Mouse (Mus musculus) neural tube, embryonic 11.5 days (tissue): ENCODE data around the gene Mybpc2. TPM values are rescaled to one million over a fixed set of nuclear protein-coding genes. Genes with fewer than 3 reads are reported as not detected.

Experiments used
- ATAC-seq: fragments of 200-750 bp; cut with Nextera tagmentation; 2 replicates; pipeline ENCODE4 v1.8.0; 2017; ENCODE audit warnings: moderate number of reproducible peaks, mild to moderate bottlenecking, moderate TSS enrichment, moderate library complexity; ENCODE audit not compliant: insufficient read depth, low FRiP score, low TSS enrichment
- DNase-seq: peaks from one replicate; pipeline ENCODE4 v3.0.0-alpha.2; 2015; ENCODE audit warnings: low spot score
- H3K27ac ChIP-seq: fragments of 300-500 bp; sonication (generic); 2 replicates; pipeline ENCODE4 v1.5.1; 2014; ENCODE audit warnings: low read depth, mild to moderate bottlenecking, low read length
- H3K27me3 ChIP-seq: fragments of 300-500 bp; sonication (generic); 2 replicates; pipeline ENCODE4 v1.6.1; 2014; ENCODE audit warnings: mild to moderate bottlenecking, low read length, mixed read lengths; ENCODE audit not compliant: control insufficient read depth, insufficient read depth
- H3K36me3 ChIP-seq: fragments of 300-500 bp; sonication (generic); 2 replicates; pipeline ENCODE4 v1.6.1; 2014; ENCODE audit warnings: mild to moderate bottlenecking, low read length, moderate library complexity, mixed read lengths; ENCODE audit not compliant: control insufficient read depth, insufficient read depth
- H3K4me1 ChIP-seq: fragments of 300-500 bp; sonication (generic); 2 replicates; pipeline ENCODE4 v1.6.1; 2014; ENCODE audit warnings: low read length, mixed read lengths; ENCODE audit not compliant: control insufficient read depth, insufficient read depth
- H3K4me2 ChIP-seq: fragments of 300-500 bp; sonication (generic); 2 replicates; pipeline ENCODE4 v1.6.1; 2014; ENCODE audit warnings: low read depth, mild to moderate bottlenecking, moderate library complexity
- H3K4me3 ChIP-seq: fragments of 300-500 bp; sonication (generic); 2 replicates; pipeline ENCODE4 v1.5.1; 2014; ENCODE audit warnings: low read depth, low read length
- H3K9ac ChIP-seq: fragments of 300-500 bp; sonication (generic); 2 replicates; pipeline ENCODE4 v1.6.1; 2014; ENCODE audit warnings: mild to moderate bottlenecking, low read length
- H3K9me3 ChIP-seq: fragments of 300-500 bp; sonication (generic); 2 replicates; pipeline ENCODE4 v1.6.1; 2016; ENCODE audit warnings: low read length; ENCODE audit not compliant: control insufficient read depth
- WGBS: fragments of 180-500 bp; shearing (Covaris S2); extraction: QIAGEN DNeasy Blood & Tissue Kit; methylation state at CpG from one replicate; pipeline ENCODE4 v1.1.7; 2014; 5-methylcytosine and 5-hydroxymethylcytosine counted together
- microRNA-seq: library from miRNA; unstranded; fragments of <30 nt; microRNA quantifications from one replicate; pipeline ENCODE4, GENCODE M21; 2016
- polyA plus RNA-seq: library from polyadenylated mRNA; unstranded; fragments of >200 nt; fragmentation: Nextera tagmentation; extraction: Ambion mirVana; gene quantifications from 2 replicates; pipeline ENCODE4 v1.2.1, GENCODE M21; 2014

Gene Mybpc2
- polyA plus RNA-seq, 1 experiment from 2014 or later = not detected

- Histone ChIP-seq H3K9me3 (no peaks in the 10 kb centered on the region), H3K36me3 (peaks cover 12% of the 10 kb centered on the region), H3K9ac (no peak overlapping the region), H3K4me3 (no peak overlapping the region), H3K27ac (no peak overlapping the region), H3K4me1 (peaks cover 6% of the 10 kb centered on the region; the same call in 1 of the 2 replicates), H3K27me3 (peaks cover 47% of the 10 kb centered on the region), H3K4me2 (no peak overlapping the region)
- DNase-seq (no peak), ATAC-seq (no peak)
- 54% methylated on average over 57 of the region's 57 CpGs for WGBS
Measured at GRCm38 (mm10) chr7:44461503-44462217, 62.8 kb downstream of the Mybpc2 start.

- DNase-seq = no peak
- Histone ChIP-seq H3K36me3 (peaks cover 12% of the 10 kb centered on the region), H3K27ac (no peak overlapping the region), H3K9me3 (no peaks in the 10 kb centered on the region), H3K27me3 (peaks cover 47% of the 10 kb centered on the region), H3K9ac (no peak overlapping the region), H3K4me1 (peaks cover 6% of the 10 kb centered on the region; the same call in 1 of the 2 replicates), H3K4me3 (no peak overlapping the region), H3K4me2 (no peak overlapping the region)
- no peak for ATAC-seq
- WGBS = 73% methylated on average over 31 of the region's 31 CpGs
Measured at GRCm38 (mm10) chr7:44460767-44461502, 63.5 kb downstream of the Mybpc2 start.

- Histone ChIP-seq H3K27me3 (peaks cover 47% of the 10 kb centered on the region), H3K4me2 (no peak overlapping the region), H3K4me3 (no peak overlapping the region), H3K9ac (no peak overlapping the region), H3K27ac (no peak overlapping the region), H3K36me3 (peaks cover 12% of the 10 kb centered on the region), H3K9me3 (no peaks in the 10 kb centered on the region), H3K4me1 (peaks cover 6% of the 10 kb centered on the region; the same call in 1 of the 2 replicates)
- ATAC-seq (no peak), DNase-seq (no peak)
- WGBS = 70% methylated on average over 6 of the region's 6 CpGs
Measured at GRCm38 (mm10) chr7:44460067-44460466, 64.4 kb downstream of the Mybpc2 start.

- Histone ChIP-seq H3K4me1 (no peaks in the 10 kb centered on the region), H3K36me3 (peaks cover 4% of the 10 kb centered on the region; the same call in 1 of the 2 replicates), H3K4me2 (no peak overlapping the region), H3K9me3 (no peaks in the 10 kb centered on the region), H3K4me3 (no peak overlapping the region), H3K9ac (no peak overlapping the region), H3K27ac (no peak overlapping the region), H3K27me3 (peaks cover 18% of the 10 kb centered on the region)
- no peak for ATAC-seq
- DNase-seq = no peak
- 86% methylated on average over 1 of the region's 1 CpGs for WGBS
Measured at GRCm38 (mm10) chr7:44456302-44456701, 68.2 kb downstream of the Mybpc2 start.

GRCm38 (mm10) chr7:44453256-44453655 lies 71.2 kb downstream of the Mybpc2 start:
- Histone ChIP-seq H3K4me3 (no peak overlapping the region), H3K9me3 (no peaks in the 10 kb centered on the region), H3K36me3 (peaks cover 2% of the 10 kb centered on the region; the same call in 1 of the 2 replicates), H3K4me2 (no peak overlapping the region), H3K27ac (no peak overlapping the region), H3K9ac (no peak overlapping the region), H3K4me1 (no peaks in the 10 kb centered on the region), H3K27me3 (no peaks in the 10 kb centered on the region)
- WGBS = 13% methylated on average over 3 of the region's 3 CpGs
- peak; percentile 7 for DNase-seq
- no peak for ATAC-seq

Small RNA genes within 50 kb of the gene (microRNA-seq; reads per million reads assigned to microRNA genes)
- gene Mir7052 (not detected), gene Mir7053 (not detected)

Other genes starting within 250 kb of the Mybpc2 start
- 1.9 and 2.4 TPM in 2 replicates for gene Clec11a, start 217.8 kb downstream of the Mybpc2 start, polyA plus RNA-seq
- gene Shank1, start 214.4 kb downstream of the Mybpc2 start, polyA plus RNA-seq = 4.6 and 4.7 TPM in 2 replicates
- gene Syt3, start 140.6 kb downstream of the Mybpc2 start, polyA plus RNA-seq = 2.9 and 3.7 TPM in 2 replicates
- 1.0 and 1.1 TPM in 2 replicates for gene 1700008O03Rik, start 138.8 kb downstream of the Mybpc2 start, polyA plus RNA-seq
- 7.4 and 8.0 TPM in 2 replicates for gene Lrrc4b, start 95.6 kb downstream of the Mybpc2 start, polyA plus RNA-seq
- gene Aspdh, start 59.3 kb downstream of the Mybpc2 start, polyA plus RNA-seq = 1.2 and 1.6 TPM in 2 replicates
- 60.0 and 66.2 TPM in 2 replicates for gene Josd2, start 56.7 kb downstream of the Mybpc2 start, polyA plus RNA-seq
- 104 and 110 TPM in 2 replicates for gene Emc10, start 28.1 kb downstream of the Mybpc2 start, polyA plus RNA-seq
- 12.3 and 13.3 TPM in 2 replicates for gene Fam71e1, start 28.1 kb downstream of the Mybpc2 start, polyA plus RNA-seq
- gene Spib, start 7.4 kb upstream of the Mybpc2 start, polyA plus RNA-seq = not detected in 2 replicates
- gene Pold1, start 24.2 kb upstream of the Mybpc2 start, polyA plus RNA-seq = 62.3 and 64.8 TPM in 2 replicates
- 68.1 and 71.9 TPM in 2 replicates for gene Nr1h2, start 29.3 kb upstream of the Mybpc2 start, polyA plus RNA-seq
- gene Napsa, start 47.7 kb upstream of the Mybpc2 start, polyA plus RNA-seq = 0.42 and 0.49 TPM in 2 replicates
- gene Kcnc3, start 66.0 kb upstream of the Mybpc2 start, polyA plus RNA-seq = 0.92 and 1.7 TPM in 2 replicates
- 2.2 and 2.5 TPM in 2 replicates for gene Myh14, start 146.2 kb upstream of the Mybpc2 start, polyA plus RNA-seq
- not detected in 2 replicates for gene Izumo2, start 184.1 kb upstream of the Mybpc2 start, polyA plus RNA-seq
- 37.5 and 41.2 TPM in 2 replicates for gene Vrk3, start 223.8 kb upstream of the Mybpc2 start, polyA plus RNA-seq
- gene Zfp473, start 226.4 kb upstream of the Mybpc2 start, polyA plus RNA-seq = 2.9 and 3.2 TPM in 2 replicates